Mouse (Mus musculus): ENCODE results near the gene Sh2b1.
"Not testable (repeated sequence)": the region's sequence is repeated elsewhere in the genome, so short reads cannot be mapped to it uniquely, and the experiment has no call there.

Gene Sh2b1

DNA sequence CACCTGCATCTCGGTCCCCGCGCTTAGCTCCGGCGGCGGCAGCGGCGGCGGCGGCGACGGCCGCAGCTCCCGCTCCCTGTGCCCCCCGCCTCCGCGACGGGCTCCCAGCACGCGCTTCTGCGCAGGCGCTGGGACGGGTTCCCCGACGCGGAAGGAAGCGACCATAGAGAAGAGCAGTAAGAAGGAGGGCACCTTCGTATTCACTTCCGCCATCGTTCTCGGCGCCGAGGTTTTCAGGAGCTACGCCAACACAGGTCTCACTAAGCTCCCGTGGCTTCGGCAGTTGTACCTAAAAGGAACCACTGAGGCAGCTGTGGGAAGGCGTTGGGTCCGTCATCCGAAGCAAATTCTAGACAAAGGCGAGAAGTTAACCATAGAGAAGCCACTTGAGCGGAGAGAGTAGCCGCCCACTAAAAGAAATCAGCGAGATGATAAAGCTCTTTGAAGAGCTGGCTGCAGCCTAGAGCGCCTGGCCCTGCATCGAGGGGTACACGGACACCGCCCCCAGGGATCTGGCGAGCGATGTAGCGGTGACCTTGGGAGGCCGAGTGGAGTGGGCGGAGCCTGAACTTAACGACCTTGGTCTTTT is at the start of gene Sh2b1:
Gene Sh2b1 (minus strand): TSS at position 432 of the 589 bp plus-strand sequence.
- peak; percentile 92 for DNase-seq

DNA sequence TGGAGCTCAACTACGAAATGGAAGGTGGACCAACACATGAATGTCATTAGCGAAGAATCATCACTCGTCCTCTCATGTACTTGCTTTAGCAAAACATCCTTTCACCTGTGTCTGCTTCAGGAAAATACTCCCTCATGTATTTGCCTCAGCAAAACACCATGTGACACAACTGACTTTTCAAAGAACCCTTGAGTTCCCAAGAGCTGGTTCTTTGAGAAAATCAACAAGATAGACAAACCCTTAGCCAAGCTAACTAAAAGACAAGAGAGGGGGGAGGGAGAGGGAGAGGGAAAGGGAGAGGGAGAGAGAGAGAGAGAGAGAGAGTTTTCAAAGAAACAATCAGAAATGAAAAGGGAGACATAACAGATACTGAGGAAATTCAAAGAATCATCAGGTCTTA is 48.1 kb upstream of the Sh2b1 start:
- DNase-seq: no peak

DNA sequence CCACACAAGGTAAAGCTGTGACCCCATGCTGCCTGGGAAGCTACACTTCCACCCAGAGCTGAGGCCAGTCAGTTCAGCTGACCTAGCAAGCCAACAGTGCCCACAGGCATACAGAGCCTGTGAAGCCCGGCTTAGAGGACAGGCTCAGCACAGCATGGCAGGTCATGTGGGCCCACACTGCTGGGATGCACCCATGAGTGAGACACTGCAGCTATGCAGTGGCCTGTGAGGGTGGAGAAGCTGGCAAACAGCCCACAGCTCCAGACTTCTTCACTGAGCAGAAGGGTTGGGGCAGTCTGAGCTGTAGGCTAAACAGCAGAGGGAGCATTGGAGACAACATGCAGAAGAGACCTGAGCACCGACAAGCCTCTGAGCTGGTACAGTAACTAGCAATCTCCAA is 44.3 kb upstream of the Sh2b1 start:
- DNase-seq: no peak

DNA sequence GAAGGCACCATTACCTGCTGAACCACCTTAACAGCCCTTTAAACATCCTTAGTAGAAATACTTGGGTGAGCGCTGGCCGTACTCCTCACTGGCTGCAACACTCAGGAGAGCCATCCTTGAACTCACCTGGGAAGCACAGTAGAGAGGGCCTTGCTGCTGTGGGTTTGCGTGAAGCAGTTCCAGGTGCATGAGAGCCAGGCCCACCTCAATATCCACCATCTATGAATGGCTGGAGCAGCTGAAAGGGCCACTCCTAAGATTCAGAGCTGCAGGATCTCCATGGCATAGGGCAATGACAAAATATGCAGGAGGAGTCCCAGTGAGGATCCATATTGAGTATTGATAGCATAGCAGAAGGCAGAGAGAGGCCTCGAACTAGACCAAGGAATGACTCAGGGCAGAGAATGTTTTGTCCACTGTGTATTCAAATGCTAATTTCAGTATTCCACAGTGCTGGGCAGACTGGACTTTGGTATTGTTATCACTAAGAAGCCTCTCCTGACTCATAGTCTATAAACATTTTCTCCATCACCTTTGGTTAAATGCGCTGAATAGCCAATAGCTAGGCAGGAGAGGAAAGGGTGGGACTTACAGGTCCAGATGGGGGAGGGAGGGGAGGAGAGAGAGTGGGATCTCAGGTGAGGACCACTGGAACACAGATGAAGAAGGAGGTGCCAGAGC is 43.2 kb upstream of the Sh2b1 start:
- no peak for DNase-seq

DNA sequence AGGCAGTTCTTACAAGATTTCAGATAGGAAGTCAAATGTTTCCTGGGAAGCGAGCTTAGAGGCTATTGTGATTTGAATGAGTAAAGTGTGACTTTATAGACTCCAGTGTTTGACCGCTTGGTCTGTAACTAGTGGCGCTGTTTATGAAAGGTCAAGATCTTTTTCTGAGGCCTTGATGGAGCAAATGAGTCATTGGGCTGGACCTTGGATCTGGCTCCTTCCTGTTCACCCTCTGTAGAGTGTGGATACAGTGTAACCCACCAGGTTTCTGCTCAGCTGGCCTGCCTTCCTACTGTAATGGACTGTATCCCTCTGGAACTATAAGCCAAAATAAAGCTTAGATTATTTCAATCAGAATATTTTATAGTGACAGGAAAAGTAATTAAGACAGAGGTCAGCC is 36.1 kb upstream of the Sh2b1 start:
- no peak for DNase-seq

DNA sequence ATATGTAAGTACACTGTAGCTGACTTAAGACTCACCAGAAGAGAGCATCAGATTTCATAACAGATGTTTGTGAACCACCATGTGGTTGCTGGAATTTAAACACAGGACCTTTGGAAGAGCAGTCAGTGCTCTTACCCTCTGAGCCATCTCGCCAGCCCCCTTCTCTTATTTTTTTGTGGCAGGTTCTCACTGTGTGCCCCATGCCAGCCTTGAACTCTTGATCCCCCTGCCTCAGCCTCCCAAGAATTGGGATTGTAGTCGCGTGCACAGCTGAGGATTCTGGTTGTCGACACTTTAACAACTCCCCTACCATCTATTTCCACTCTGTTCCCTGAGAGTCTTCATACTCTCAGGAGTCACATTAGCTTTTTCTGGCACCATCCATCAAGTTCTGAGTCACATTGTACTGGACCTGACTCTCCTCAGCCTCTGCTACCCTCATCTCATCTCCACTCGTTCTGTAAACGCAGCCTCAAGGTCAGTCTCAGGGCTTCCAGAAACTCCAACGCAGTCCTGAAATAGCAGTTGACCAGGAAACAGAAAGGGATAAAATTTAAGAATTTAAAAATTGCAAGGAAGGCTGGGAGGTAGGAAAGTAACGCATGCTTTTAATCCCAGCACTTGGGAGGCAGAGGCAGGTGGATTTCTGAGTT is 32.0 kb upstream of the Sh2b1 start:
- no peak for DNase-seq

DNA sequence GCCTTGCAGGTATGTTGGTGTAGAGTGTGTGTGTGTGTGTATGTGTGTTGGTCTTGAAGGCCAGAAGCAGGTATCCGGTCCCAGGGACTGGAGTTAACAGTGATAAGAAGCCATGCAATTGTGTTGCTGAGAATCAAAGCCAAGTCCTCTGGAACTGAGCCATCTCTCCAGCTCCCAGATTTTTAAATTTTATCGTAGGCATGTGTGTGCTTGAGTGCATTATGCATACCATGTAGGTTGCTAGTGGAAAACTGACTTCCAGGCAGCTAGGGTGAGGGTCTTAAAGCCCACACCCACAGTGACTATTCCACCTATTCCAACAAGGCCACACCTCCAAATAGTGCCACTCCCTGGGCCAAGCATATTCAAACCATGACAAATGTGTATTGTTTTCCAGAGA is 29.7 kb upstream of the Sh2b1 start:
- DNase-seq: no peak

DNA sequence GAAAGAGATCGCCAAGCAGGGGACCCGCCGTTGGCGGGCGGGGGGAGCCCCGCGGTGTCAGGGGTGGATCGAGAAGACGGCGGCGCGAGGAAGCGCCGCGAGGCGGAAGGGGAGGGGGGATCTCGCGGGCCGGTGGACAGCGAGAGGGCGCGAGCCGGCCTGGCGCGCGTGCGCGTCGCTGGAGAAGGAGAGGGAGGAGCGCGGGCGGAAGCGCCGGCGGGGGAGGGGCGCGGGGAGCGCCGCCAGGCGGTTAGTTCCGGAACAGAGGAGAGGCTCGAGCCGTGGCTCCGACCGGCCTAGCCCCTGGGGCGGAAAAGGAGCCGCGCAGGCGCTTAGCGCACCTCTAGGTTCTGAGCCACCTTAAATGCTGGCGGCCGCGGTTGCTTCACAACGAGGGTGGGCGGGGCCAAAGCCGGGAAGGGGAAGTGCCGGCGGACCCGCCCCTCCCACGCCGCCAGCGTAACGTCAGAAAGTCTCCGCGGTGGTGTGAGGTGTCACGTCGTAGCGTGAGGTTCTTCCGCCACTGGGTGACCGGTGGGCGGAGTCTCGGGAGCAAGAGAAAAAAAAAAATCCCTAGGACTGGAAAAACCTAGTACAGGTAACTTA is 28.2 kb upstream of the Sh2b1 start, which contains the start of gene Atxn2l:
Gene Atxn2l (minus strand): TSS at position 165 of the 606 bp plus-strand sequence.
- DNase-seq: peak; percentile 99

DNA sequence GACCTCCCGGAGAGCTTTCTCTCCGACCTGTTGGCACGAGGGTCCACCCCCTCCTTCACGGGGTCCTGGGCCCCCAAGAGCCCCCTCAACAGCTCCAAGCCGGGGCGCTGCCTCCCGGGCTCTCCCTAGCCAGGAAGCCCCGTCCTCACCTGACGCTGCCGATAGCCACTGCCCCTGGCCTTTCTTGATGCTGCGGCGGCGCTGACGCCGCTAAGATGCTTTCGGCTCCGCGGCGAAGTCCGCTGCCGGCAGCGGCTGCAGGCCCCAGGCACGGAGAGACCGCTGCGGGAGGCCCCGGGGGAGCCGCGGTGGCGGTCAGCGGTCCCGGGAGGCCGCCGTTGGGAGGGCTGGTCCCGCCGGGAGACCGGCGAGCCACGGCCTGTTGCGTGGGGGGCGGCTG is 27.5 kb upstream of the Sh2b1 start:
- DNase-seq: no peak

DNA sequence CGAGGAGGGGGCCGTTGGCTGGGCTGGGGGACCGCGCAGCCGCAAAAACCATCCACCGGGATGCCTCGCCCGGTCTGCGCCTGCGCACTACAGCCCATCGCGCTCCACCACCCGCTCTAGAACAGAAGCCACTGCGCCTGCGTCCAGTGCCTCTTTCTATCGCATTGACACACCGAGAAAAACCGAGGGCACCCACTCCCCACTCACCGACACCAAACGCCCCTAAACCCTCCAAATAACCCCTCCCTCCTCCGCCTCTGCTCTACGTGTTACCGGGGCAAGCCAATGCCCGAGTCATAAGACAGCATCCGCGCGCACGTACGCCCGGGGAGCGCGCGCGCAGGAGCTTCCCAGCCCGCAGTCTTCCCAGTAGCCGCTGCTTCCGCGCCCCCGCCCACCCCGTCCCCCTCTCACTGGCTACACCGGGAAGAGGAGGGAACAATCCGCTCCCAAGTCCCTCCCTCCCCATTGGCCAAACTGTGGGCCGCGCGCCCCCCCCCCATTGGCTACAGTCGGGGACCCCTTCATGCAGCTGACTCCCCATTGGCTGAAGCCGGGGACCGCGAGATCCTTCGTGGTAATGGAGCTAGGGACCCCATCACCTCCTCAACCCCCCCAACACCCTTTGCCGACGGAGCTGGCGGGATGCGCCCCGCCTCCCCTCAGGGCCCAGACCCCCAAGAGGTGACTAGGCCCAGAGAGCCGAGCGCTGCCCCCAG is 27.0 kb upstream of the Sh2b1 start:
- DNase-seq: peak; percentile 91

DNA sequence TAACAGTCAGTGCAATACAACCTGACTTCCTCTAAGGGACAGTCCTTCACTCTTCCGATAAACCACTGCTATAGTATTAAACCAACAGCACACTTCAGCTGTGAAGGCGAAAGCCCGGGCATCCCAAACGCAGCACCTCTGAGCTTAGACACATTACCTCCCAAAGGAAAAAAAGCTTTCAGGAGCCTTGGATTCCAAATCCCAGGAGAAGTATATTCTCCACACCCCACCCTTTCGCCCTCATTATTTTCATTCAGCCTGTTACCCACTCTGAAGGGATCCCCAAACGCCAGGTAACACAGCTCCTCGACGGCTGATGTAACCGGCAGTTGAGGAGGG is 26.4 kb upstream of the Sh2b1 start:
- no peak for DNase-seq

DNA sequence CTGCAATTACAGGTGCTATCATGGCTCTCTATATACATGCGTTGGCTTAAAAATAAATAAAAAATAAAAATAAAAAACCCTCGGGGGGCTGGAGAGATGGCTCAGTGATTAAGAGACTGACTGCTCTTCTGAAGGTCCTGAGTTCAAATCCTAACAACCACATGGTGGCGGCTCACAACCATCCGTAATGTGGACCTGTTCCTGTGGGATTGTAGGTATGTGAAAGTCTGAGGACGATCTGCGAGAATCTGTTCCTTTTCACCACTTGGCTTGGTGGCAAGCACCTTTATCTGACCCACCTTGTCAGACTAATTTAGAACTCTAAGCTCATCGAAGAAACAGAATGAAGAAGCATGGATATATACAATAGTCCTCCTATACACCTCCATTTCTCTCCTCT is 24.2 kb upstream of the Sh2b1 start:
- no peak for DNase-seq

DNA sequence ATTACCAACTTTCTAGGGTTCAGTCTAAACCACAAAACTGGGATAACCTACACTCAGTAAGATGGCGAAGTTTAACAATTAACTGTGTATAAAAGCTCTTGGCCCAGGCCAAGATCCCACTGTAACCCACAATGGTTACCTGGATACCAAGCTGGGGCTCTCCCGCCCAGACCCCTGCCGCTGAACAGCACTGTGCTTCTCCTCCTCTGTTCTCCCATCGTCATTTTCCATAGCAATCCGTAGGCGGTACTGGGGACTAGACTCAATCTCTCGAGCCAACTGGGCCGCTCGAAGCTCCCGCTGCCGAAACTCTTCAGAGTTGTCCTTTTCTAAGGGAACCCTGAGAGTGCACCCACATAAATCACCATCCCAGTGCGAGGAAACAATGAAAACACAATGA is 22.7 kb upstream of the Sh2b1 start:
- DNase-seq: no peak

DNA sequence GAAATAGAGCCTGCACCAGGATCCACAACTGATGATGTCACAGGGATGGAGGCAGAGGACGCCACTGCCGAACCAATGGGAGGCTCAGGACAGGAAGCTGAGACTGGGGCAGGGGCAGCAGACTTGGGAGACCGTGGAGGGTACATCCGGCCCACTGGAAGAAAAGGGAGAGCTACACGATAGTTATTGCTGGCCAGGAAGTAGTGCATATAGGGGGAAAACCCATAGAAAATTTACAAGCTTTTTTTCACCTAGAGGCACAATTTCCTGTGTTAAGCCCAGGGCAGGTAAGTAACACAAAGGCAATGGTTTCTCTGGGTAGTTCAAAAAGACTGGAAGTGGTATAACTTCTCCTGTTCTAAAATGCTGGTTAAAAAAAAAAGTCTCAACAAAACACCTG is 21.3 kb upstream of the Sh2b1 start:
- no peak for DNase-seq

DNA sequence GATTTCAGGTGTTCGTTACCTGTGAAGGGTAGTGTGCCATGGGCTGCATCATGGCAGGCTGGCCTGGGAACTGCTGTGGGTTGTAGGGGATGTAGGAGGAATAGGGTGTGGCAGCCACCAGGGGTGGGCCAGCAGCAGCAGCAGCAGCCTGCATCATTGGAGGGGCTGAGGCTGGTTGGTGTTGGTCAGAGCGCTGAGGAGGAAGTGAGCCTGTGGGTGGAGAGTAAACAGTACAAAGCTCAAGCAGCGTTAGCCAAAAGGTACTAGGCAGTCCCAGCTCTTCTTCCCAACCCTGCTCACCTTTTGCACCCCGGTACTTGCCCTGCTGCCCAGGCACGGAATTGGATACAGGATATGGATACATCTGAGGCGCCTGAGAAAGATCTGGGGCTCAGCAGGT is 18.9 kb upstream of the Sh2b1 start:
- no peak for DNase-seq

DNA sequence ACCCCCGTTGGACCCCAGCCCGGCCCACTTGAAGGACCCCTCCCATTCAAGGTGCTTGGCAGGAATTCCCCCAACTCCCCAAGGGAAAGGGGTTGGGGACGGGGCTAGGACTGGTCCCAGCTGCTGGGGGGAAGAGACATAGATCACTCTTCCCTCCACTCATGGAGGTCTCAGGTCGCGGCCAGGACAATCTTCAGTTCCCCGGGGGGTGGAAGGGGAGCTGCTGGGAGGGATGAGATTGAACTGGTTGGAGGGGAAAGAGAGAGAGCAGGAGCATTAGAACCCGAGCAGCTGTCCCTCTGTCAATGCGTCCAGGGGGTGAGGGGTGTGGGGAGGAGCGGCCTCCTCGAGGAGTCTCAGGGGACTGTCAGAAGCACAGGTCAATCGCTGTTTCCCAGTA is 16.7 kb upstream of the Sh2b1 start:
- DNase-seq: no peak

DNA sequence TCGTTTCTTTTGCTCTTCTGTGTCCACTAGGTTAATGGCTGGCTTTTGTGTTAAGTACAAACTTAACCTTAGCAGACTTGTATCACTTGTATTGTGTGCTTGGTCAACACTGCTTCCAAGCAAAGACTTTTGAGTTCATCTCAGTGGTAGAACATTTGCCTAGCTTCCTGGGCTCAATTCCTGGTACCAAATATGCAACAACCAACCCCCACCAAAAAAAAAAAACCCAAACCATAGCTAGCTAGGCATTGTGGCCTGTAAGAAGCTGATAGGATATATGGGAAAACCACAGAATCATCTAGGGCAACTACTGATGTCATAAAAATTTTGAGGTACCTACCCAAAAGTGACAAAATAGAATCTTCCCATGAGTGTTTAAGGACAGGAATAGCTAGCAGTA is 15.8 kb upstream of the Sh2b1 start:
- DNase-seq: no peak

DNA sequence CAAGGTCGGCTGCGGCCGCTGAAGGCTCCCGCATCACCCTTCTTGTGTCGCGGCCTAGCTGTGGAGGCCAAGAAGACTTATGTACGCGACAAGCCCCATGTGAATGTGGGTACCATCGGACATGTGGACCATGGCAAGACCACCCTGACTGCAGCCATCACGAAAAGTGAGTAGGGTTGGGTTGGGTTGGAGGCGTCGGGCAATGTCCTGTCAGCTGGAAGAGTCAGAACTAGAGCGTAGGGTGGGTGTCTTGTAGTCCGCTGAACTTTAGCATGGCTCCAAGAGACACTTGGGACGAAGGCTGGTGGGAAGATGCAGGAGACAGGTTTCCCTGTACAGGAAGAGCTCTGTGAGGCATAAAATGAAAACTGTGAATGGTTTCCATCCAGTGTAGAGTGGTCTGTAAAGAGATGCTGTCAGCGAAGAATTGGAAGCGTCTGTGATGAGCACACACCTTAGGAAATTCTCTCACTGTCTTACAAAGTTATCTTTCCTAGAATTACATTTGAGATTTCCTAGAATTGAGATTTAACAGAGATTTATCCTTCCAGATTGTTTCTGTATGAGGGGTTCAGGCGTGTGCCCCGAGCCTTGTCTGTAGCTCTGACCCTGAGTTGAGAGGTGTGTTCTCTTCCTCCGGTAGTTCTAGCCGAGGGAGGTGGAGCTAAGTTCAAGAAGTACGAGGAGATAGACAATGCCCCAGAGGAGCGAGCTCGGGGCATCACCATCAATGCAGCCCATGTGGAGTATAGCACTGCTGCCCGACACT is 12.6 kb upstream of the Sh2b1 start:
- not testable (repeated sequence) for DNase-seq

DNA sequence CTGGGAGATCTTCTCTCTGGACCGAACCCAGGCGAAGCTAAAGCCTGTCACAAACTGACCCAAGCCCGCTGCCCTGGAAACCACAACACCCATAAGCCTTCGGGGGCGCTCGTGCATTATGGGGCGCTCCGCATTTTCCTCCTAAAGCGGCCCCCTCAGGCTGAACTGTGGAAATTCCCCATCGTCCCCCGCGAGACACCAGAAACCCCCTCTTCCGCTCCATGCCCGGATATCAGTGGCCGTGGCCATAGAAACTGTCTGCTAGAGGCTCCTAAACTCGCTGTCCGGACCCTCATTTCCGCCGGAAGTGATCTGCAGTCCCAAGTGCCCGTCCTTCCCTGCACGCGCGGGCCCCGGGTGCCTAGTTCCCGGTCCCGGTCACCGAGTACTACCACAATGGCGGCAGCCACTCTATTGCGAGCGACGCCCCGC is 11.8 kb upstream of the Sh2b1 start, which contains the start of gene Tufm:
Gene Tufm (plus strand): TSS at position 310 of the 432 bp plus-strand sequence.
- DNase-seq: peak; percentile 93

DNA sequence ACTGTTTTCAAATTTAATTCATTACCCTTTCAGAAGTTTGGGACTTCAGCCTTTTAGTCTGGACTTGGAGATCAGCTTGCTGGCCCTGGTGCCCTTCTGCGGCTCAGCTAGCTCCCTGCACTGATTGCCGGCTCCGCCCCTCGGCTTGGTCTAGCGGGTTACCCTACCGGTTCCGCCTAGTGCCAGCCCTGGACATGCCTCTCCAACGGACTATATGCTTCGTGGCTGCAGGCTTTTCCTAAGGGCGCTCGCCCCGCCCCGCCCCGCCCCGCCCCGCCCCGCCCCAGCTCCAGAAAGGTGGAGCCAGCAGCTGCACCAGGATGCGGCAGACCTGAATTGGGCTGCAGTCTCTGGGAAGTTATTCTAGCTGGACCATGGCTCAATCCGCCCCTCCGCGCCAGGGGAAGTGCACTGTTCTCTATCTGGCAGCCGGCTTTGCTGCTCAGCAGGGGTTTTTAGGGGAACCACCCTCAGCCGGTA is 7.2 kb upstream of the Sh2b1 start:
- DNase-seq: peak; percentile 48

DNA sequence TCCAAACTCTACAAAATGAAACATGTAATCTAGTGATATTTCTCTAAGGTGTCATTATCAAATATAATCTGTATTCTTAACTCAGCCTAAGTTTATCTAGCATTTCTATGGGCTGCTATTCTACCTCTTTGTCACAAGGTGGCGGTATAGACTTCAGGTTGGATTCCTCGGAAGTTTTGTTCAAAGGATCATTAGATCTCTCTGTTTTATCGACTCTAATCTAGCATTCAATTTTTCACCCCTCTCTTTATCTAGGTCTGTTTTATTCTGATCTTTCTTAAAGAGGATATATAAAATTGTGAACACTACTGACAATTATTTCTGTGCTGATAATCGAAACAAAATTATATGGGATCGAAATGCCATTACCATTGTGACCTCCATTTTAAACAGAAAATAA is 6.5 kb upstream of the Sh2b1 start:
- DNase-seq: no peak

DNA sequence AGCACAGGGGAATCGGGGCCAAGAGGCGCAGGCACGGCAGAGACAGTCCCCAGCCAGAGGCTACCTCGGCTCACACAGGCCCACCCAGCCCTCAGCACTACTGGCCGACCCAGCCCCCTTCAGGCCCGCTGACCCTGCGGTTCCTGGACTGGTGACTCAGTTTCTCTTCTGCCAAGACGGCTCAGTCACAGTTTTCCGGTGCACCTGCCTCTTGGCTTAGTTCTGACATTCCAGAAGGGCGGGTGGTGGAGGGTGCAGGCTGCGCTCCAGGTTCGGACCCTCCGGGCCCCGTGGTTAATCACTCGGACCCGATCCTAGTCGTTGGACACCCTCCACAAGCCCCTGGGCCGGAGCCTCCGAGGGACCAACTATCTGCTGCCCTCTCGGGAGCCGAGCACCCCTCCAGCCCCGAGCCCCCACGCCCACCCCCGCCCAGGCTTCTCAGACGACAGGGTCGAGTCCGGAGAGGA is 703 bp downstream of the Sh2b1 start:
- peak; percentile 55 for DNase-seq
